Mouse (Mus musculus) testis, adult 2 months (tissue): ENCODE results near the gene Mknk2.

ENCODE experiments used
- CTCF ChIP-seq: fragments of 200-500 bp; IDR thresholded peaks from 2 replicates; pipeline ENCODE4 v1.5.1; 2012; ENCODE audit warnings: low read depth, mild to moderate bottlenecking, inconsistent platforms, low read length, moderate library complexity; ENCODE audit not compliant: control insufficient read depth, insufficient read depth, insufficient replicate concordance
- POLR2A ChIP-seq: fragments of 200-500 bp; IDR thresholded peaks from 2 replicates; pipeline ENCODE4 v1.6.1; 2012; ENCODE audit warnings: low read depth, mild to moderate bottlenecking, inconsistent platforms, low read length, moderate library complexity; ENCODE audit not compliant: control insufficient read depth

GRCm38 (mm10) chr10:80665459-80665858 is 12.5 kb downstream of the Mknk2 start:
- TF ChIP-seq POLR2A (no peak), CTCF (no peak)
